Mouse (Mus musculus) thymus, adult 2 months (tissue): ENCODE data around the gene Evi5. TPM values are rescaled to one million over a fixed set of nuclear protein-coding genes. Genes with fewer than 3 reads are reported as not detected.

ENCODE experiments used
- polyA plus RNA-seq: library from polyadenylated mRNA; depleted of rRNA; stranded (reverse); fragments of >200 nt; gene quantifications from 2 replicates; pipeline ENCODE4 v1.2.3, GENCODE M21; 2012; rRNA removed

Gene Evi5
- polyA plus RNA-seq, 1 experiment = 2.5 TPM

Other genes with a start within 250 kb of the Evi5 start
- 191 and 219 TPM in 2 replicates for gene Gfi1, start 149.1 kb downstream of the Evi5 start, polyA plus RNA-seq
- 0.11 TPM in 1 of 2 replicates, not detected in the other for gene Ube2d2b, start 45.0 kb downstream of the Evi5 start, polyA plus RNA-seq
- gene Rpl5, start 25.4 kb upstream of the Evi5 start, polyA plus RNA-seq = 33.7 and 55.8 TPM in 2 replicates
- gene Fam69a, start 112.0 kb upstream of the Evi5 start, polyA plus RNA-seq = 2.1 and 2.3 TPM in 2 replicates
- gene Mtf2, start 190.6 kb upstream of the Evi5 start, polyA plus RNA-seq = 56.0 and 58.9 TPM in 2 replicates